Mouse (Mus musculus) gastrocnemius, adult 2 months (tissue): ENCODE results near the gene Zranb3. TPM values are rescaled to one million over a fixed set of nuclear protein-coding genes. Genes with fewer than 3 reads are reported as not detected.
"Not testable (repeated sequence)": the region's sequence is repeated elsewhere in the genome, so short reads cannot be mapped to it uniquely, and the experiment has no call there.

ENCODE experiments used
- DNase-seq: peaks from one replicate; pipeline ENCODE4 v3.0.0; 2022
- H3K27ac ChIP-seq: fragments of 200-600 bp; 2 replicates; pipeline ENCODE4 v1.8.1; 2022; ENCODE audit warnings: mild to moderate bottlenecking
- H3K4me3 ChIP-seq: fragments of 200-600 bp; 2 replicates; pipeline ENCODE4 v1.8.1; 2022; ENCODE audit warnings: mild to moderate bottlenecking, moderate library complexity
- CTCF ChIP-seq: fragments of 200-600 bp; IDR thresholded peaks from 2 replicates; pipeline ENCODE4 v1.8.1; 2022; ENCODE audit warnings: antibody characterized with exemption, mild to moderate bottlenecking, moderate library complexity
- intact Hi-C: fragments of 180-260 bp; cut with DNase I; formaldehyde crosslinking; loops from one replicate; pipeline ENCODE4 v1.15.1; 2025
- total RNA-seq, 2 experiments: library from RNA; stranded (reverse); gene quantifications; 2 replicates each; pipeline ENCODE4 v1.2.3; 2021

The Zranb3 gene
- total RNA-seq, 2 experiments from 2014 or later: 5.5 to 6.2 TPM

DNA sequence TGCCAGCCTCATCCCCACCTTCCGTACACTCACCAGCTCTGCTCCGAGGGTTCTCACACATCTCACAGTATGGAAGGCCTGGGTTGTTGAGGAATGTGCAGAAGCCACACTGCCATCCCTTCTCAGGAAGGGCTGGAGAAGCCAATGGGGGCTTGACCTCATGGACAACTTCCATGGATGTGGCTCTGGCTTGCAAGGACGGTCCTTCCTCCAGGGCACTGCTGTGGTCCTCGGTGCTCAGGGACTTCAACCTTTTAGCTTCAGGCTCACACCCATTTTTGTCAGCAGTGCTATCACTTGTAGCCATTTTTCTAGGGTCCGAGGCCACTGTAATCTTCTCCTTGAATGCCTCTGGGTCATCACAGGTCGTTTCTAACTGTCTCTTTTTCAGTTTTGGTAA, 126.7 kb downstream of the Zranb3 start:
- intact Hi-C loops: no loop called here
- TF ChIP-seq CTCF: no peak
- Histone ChIP-seq H3K27ac (no peak overlapping the region), H3K4me3 (no peak overlapping the region)
- no peak for DNase-seq

DNA sequence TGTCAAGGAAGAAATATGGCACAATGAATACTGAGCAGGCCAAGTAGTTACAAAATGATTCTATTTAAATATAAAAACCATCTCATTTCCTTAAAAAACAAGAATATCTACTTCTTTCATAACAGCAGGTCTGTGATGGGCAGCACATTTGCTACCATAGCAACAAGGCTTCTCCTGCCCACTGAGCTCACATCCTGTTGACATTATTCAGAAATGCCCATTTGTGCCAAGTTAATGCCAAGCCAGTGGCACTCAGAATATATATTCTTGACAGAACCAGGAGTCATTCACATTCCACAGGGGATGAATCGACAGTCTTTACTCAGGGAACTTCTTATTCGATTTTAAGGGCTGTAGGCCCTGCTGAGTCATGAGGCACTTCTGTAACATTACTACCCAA, 127.2 kb downstream of the Zranb3 start:
- H3K27ac ChIP-seq: peak overlapping the region; percentile 1; the same call in 1 of the 2 replicates
- TF ChIP-seq CTCF: no peak
- no peak for DNase-seq
- intact Hi-C loops: no loop called here
- no peak overlapping the region for H3K4me3 ChIP-seq

DNA sequence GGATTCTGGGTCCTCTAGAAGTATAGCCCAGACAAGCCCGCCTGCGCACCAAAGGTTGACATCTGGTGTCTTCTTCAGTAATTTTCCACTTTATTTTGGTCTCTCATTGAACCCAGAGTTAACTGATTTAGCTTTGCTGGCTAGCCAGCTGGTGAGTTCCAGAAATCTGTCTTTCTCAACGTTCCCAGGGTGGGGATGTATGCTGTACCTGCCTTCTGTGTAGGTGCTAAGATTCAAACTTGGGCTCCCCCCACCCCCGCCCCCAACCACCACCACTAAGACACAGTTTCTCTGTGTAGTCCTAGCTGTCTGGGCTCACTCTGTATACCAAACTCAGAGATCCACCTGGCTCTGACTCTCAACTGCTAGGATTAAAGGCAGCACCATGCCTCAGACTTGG, 128.8 kb downstream of the Zranb3 start:
- TF ChIP-seq CTCF: no peak
- Histone ChIP-seq H3K4me3 (no peak overlapping the region), H3K27ac (no peak overlapping the region; the same call in 1 of the 2 replicates)
- DNase-seq: no peak
- intact Hi-C loops: no loop called here

DNA sequence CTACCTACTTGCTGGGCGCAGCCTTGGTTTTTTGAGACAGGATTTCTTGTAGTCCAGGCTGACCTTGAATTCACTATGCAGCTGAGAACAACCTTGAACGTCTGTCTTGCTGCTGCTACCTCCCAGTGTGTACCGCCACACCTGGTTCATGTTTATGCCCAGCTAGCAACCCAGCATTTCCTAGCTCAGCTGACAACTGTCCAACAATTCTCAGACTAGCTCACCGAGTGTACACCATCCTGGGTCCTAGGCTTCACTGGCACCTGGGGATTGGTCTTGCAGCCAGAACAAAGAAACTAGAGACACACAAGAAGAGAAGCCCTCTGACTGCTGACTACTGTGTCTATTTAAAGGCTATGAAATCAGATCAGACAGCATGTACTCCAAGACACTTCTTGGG, 132.0 kb downstream of the Zranb3 start:
- intact Hi-C loops: no loop called here
- TF ChIP-seq CTCF: no peak
- peak overlapping the region; percentile 87 for H3K27ac ChIP-seq
- peak; percentile 59 for DNase-seq
- peak overlapping the region; percentile 19; the same call in 1 of the 2 replicates for H3K4me3 ChIP-seq

DNA sequence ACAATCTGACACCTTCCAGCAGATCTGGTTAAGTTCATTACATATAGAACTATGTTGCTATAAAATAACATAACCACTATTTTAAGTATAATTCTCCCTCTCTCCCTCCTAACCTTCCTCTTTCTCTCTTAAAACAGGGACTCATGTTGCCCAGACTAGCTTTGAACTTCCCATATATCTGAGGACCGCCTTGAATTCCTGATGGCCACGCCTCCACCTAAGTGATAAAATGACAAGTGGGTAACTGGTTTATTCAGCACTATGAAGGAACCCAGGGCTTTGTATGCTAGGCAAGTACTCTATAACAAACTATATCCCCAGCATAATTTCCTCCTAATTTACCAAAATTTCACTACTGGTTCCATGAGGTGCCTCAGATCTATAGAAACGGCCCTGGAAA, 139.5 kb downstream of the Zranb3 start:
- no peak for TF ChIP-seq CTCF
- Histone ChIP-seq H3K27ac (peak overlapping the region; percentile 81), H3K4me3 (no peak overlapping the region)
- intact Hi-C loops: no loop called here
- no peak for DNase-seq

DNA sequence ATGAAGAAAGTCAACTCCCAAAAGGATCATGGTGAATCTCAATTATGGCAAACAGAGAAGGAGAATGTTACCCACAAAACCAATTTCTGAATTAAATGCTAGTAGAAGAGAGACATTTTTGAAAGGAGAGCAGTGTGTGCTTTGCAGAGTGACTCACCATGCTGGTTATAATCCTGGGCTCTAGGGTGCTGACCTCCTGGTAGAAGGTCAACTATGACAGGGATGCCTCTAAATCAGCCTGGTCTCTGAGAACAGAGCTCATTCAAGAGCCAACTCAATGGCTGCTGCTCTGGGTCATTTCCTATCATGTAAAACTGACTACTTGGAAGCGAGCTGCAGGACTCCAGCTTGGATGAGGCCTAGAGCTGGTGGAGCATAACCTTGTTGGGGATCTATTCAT, 141.7 kb downstream of the Zranb3 start:
- peak overlapping the region; percentile 81 for H3K27ac ChIP-seq
- no peak for TF ChIP-seq CTCF
- no peak overlapping the region for H3K4me3 ChIP-seq
- DNase-seq: no peak
- intact Hi-C loops: no loop called here

DNA sequence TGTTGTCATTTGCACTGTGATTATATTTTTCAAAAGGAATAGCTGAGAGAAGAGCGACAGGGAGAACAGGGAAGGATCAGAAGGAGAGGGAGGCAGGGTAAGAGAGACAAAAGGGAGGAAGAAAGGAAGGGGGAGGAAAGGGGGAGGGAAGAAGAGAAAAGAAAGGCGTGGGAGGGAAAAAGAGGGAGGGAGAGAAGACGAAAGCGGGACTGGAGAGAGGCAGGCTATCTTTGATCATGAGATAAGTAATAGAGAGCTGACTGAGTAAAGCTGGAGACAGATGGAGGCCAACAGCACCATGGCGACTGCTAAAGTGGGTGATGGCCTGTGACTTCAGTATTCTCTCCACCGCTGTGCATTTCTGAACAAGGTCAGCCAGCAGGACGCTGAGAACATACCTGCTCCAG, 143.5 kb downstream of the Zranb3 start:
- intact Hi-C loops: no loop called here
- no peak for DNase-seq
- no peak overlapping the region for H3K27ac ChIP-seq
- H3K4me3 ChIP-seq: no peak overlapping the region
- no peak for TF ChIP-seq CTCF

DNA sequence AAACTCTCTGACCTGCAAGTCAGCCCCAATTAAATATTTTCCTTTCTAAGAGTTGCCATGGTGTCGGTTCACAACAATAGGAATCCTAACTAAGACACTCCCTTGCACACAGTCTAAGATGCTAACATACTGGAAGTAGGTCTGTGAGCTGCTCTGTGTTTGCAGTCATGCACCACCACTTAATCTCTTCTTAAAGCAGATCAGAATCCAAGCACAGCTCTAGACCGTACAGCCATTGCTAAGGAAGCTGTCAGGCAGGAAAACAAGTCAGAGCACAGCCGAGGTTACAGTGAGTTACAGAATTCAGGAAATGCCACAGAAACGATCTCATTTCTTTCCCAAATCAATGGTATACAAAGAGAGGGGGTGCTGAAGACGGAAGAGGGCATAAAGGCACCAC, 144.0 kb downstream of the Zranb3 start:
- DNase-seq: no peak
- intact Hi-C loops: no loop called here
- H3K4me3 ChIP-seq: no peak overlapping the region
- no peak overlapping the region for H3K27ac ChIP-seq
- TF ChIP-seq CTCF: no peak

DNA sequence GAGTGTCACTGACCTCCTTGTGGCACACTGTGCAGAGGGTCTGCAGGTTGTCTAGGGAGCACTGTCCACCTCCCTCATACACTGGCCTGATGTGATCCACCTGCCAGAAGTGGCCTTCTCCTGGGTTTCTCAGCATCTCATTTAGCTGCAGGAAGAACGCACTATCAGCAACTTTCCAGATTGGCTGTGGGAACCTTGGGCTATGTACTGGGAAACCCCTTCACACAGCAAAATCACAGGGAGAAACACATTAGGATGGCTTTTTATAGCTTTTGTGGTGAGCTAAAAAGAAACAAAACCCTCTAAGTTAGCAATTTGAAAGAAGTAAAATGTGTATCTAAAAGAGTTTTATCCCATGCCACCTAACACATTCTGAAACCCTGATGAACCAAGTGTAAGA, 146.3 kb downstream of the Zranb3 start:
- no peak overlapping the region for H3K4me3 ChIP-seq
- H3K27ac ChIP-seq: no peak overlapping the region
- no peak for TF ChIP-seq CTCF
- intact Hi-C loops: no loop called here
- DNase-seq: no peak

DNA sequence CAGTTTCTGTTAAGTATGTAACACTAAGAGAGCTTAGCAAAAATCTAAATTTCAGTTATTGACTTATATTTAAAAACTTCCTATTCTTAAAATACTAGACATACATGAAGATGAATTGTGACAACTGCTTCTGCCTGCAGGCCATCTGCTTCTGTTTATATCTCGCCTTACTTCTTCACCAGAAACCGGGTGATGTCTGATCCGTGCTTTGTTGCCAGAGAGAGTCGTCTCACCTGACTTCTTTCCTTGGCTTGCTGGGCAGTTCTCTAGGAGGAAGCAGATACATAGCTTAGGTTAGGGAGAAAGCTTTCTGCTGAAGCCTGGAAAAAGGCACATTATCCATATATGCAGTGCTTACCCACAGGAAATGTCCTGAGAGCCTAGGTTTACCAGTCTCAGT, 148.0 kb downstream of the Zranb3 start:
- intact Hi-C loops: no loop called here
- Histone ChIP-seq H3K27ac (no peak overlapping the region), H3K4me3 (no peak overlapping the region)
- DNase-seq: no peak
- no peak for TF ChIP-seq CTCF

DNA sequence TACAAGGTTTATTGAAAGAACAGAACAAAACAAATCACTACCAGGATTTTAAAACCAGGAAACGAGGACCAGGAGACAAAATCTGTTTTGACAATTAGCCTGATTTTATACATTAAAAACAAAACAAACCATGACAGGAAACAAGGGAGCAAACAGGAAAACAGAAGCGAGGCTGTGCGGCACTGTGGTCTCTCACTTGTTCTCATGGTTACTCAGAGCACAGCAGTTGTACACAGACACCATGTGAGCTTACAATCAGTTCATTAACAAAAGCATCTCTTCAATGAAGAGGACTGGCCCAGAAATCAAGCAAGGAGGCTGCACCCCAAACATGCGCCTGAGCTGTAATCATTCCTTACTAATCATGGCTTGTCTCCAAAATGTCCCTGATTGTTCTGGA, 148.6 kb downstream of the Zranb3 start:
- H3K4me3 ChIP-seq, intact Hi-C loops, H3K27ac ChIP-seq, DNase-seq: not testable (repeated sequence)

DNA sequence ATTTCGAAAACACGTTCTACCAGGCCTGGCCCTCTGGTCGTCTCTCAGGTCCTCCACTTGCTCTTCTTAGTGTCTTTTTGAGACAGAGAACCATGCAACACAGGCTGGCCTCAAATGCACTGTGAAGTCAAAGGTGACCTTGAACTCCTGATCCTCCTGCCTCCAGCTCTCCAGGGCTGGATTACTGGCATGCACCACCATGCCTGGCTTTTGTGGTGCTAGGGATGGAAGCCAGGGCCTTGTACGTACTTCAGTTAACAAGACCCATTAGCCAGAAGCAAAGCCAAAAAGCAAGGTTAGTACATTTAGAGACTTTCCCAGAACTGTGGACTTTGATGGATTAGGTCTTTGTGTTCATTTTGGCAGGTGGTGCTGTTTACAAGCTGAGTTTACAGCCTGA, 150.6 kb downstream of the Zranb3 start:
- Histone ChIP-seq H3K4me3 (no peak overlapping the region), H3K27ac (no peak overlapping the region)
- DNase-seq: no peak
- TF ChIP-seq CTCF: no peak
- intact Hi-C loops: no loop called here

DNA sequence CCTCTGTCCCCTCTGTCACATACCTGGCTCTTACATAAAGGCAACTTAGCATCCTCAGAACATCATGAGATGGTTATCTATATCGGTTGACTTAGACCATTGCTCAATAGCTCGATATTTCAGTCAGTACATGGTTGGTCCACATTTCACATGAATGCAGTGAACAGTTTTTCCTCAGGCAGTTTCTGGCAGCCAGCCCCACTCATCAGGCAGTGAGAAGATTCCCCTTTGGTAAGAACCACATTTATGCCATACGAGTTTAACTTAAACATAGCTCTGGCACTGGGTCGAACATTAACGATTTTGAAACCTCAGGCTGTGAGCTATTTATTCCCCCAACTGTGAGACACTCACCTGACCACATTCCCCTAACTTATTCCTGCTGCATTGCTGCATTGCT, 154.1 kb downstream of the Zranb3 start:
- DNase-seq: no peak
- H3K4me3 ChIP-seq: no peak overlapping the region
- intact Hi-C loops: no loop called here
- no peak for TF ChIP-seq CTCF
- no peak overlapping the region for H3K27ac ChIP-seq

DNA sequence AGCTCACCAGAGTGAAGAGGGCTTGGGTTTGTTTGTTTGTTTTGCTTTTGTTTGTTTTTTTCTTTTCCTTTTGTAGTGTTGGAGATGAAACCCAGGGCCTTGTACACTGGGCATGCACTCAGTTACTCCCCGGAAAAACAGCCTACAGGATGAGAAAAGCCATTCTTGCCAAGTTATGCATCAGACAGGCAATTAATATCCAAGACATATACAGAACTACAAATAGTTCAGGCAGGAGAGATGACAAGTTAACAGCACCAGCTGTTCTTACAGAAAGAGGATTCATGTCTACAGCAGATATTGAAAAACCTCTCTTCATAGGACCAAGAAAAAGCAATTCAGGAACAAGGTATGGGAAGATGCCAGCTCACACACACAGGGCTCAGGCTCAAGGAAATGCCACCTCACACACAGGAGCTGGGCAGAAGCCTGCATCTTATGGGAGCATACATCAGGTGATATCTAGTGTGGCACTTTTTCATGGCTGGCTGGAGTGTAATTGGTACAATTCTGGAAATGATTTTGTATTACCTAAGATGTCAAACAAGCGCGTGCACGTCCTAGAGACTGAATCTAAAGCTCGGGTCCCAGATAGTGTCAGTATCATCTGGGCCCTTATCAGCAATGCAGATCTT, 156.1 kb downstream of the Zranb3 start:
- H3K27ac ChIP-seq: no peak overlapping the region
- no peak for DNase-seq
- intact Hi-C loops: no loop called here
- no peak overlapping the region for H3K4me3 ChIP-seq
- TF ChIP-seq CTCF: no peak
